Mouse (Mus musculus): ENCODE measurements around the gene Gm48552.

DNA sequence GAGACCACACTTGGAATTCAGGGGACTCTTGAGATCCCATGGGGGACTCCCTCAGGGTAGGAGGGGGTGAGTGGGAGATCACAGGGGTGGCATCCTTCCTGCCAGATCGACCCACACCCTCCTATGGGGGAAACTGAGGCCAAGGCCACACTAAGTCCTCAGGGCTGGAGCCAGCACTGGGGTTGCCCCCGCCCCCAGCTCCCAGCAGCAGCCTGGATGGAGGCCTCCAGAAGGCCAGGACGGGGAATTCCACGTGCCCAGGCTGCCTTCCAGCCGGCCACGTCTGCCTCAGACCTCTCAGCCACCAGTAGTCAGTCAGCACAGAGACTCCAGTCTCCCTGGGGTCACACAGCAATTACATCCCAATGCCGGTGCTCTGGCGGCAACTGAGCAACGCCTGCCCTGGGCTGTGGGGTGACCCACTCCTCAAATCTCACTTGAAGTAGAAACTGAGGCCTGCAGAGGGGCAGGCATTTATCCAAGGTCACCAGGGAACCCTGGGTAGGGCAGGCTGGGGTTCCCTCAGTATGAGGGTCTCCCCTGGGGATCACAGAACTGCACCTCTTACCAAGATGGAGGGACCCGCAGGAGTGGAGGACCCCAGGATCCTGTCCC lies 36.5 kb downstream of the Gm48552 start:
- TF ChIP-seq HCFC1 (IDR thresholded peaks at IDR 0.05; ENCODE audit: low read depth, low read length) (no peak), POLR2A (IDR thresholded peaks at IDR 0.05; ENCODE audit: control insufficient read depth in 1 of 2, insufficient read depth in 1 of 2, low read depth in 1 of 2, low read length in 2 of 2, poor library complexity in 1 of 2) (no peak), MAX (IDR thresholded peaks at IDR 0.05; ENCODE audit: low read length) (no peak), CHD1 (IDR thresholded peaks at IDR 0.05; ENCODE audit: low read depth, low read length) (no peak), USF2 (IDR thresholded peaks at IDR 0.05; ENCODE audit: borderline replicate concordance in 1 of 2, insufficient read depth in 1 of 2, low read depth in 1 of 2, low read length in 2 of 2) (no peak), ZC3H11A (IDR thresholded peaks at IDR 0.05; ENCODE audit: low read depth, low read length) (no peak), CTCF (IDR thresholded peaks at IDR 0.05 in 2 of 3, conservative IDR thresholded peaks at IDR 0.05 in 1 of 3; ENCODE audit: control insufficient read depth in 1 of 3, insufficient read depth in 1 of 3, low read depth in 2 of 3, low read length in 3 of 3, poor library complexity in 1 of 3, severe bottlenecking in 1 of 3) (no peak)
